Mouse (Mus musculus) heart, embryonic 16.5 days (tissue): ENCODE results near the gene Slc1a7. TPM values are rescaled to one million over a fixed set of nuclear protein-coding genes. Genes with fewer than 3 reads are reported as not detected.

Source experiments
- ATAC-seq: fragments of 200-750 bp; cut with Nextera tagmentation; replicated peaks from 2 replicates; pipeline ENCODE4 v1.8.0; 2017; ENCODE audit warnings: moderate number of reproducible peaks; ENCODE audit not compliant: insufficient read depth, low FRiP score; ENCODE audit errors: extremely low read depth
- H3K27ac ChIP-seq: fragments of 300-500 bp; sonication (generic); 2 replicates; pipeline ENCODE4 v1.5.1; 2014; ENCODE audit warnings: mild to moderate bottlenecking, low read length, control low read depth, moderate library complexity
- H3K27me3 ChIP-seq: fragments of 300-500 bp; sonication (generic); 2 replicates; pipeline ENCODE4 v1.6.1; 2014; ENCODE audit warnings: low read length, mixed read lengths; ENCODE audit not compliant: control insufficient read depth, insufficient read depth
- H3K36me3 ChIP-seq: fragments of 300-500 bp; sonication (generic); 2 replicates; pipeline ENCODE4 v1.6.1; 2014; ENCODE audit not compliant: control insufficient read depth, insufficient read depth
- H3K4me1 ChIP-seq: fragments of 300-500 bp; sonication (generic); 2 replicates; pipeline ENCODE4 v1.6.1; 2014; ENCODE audit warnings: low read length, mixed read lengths; ENCODE audit not compliant: control insufficient read depth, insufficient read depth
- H3K4me2 ChIP-seq: fragments of 300-500 bp; sonication (generic); 2 replicates; pipeline ENCODE4 v1.6.1; 2014; ENCODE audit warnings: low read depth, mild to moderate bottlenecking, control low read depth, low read length
- H3K4me3 ChIP-seq: fragments of 300-500 bp; sonication (generic); 2 replicates; pipeline ENCODE4 v1.5.1; 2014; ENCODE audit warnings: mild to moderate bottlenecking, control low read depth, low read length
- H3K9ac ChIP-seq: fragments of 300-500 bp; sonication (generic); 2 replicates; pipeline ENCODE4 v1.6.1; 2014; ENCODE audit warnings: low read length, control low read depth
- H3K9me3 ChIP-seq: fragments of 300-500 bp; sonication (generic); replicated peaks from 2 replicates; pipeline ENCODE4 v1.6.1; 2016; ENCODE audit warnings: low read length; ENCODE audit not compliant: control insufficient read depth
- WGBS: fragments of 180-500 bp; shearing (Covaris S2); extraction: QIAGEN DNeasy Blood & Tissue Kit; methylation state at CpG from one replicate; pipeline ENCODE4 v1.1.7; 2014; 5-methylcytosine and 5-hydroxymethylcytosine counted together
- polyA plus RNA-seq: library from polyadenylated mRNA; unstranded; fragments of >200 nt; fragmentation: Nextera tagmentation; extraction: Ambion mirVana; gene quantifications from 2 replicates; pipeline ENCODE4 v1.2.1, GENCODE M21; 2015

Gene Slc1a7
- polyA plus RNA-seq, 1 experiment from 2014 or later, result not detected

- H3K27ac ChIP-seq, result no peak overlapping the region
- H3K36me3 ChIP-seq, result no peaks in the 10 kb centered on the region
- ATAC-seq, result 0 out of 2 replicates have a peak, but pooled peaks have one; percentile 12
- H3K4me1 ChIP-seq, result peaks cover 8% of the 10 kb centered on the region
- no peak overlapping the region for H3K4me3 ChIP-seq
- H3K27me3 ChIP-seq, result no peaks in the 10 kb centered on the region
- WGBS, result 76% methylated on average over 6 of the region's 6 CpGs
- H3K4me2 ChIP-seq, result no peak overlapping the region
- no peaks in the 10 kb centered on the region for H3K9me3 ChIP-seq
- no peak overlapping the region for H3K9ac ChIP-seq
Measured at GRCm38 (mm10) chr4:107995727-107996126, 27.6 kb downstream of the Slc1a7 start.

- Histone ChIP-seq H3K36me3 (no peaks in the 10 kb centered on the region), H3K4me2 (no peak overlapping the region), H3K4me1 (peaks cover 8% of the 10 kb centered on the region), H3K9me3 (no peaks in the 10 kb centered on the region), H3K27ac (no peak overlapping the region), H3K9ac (no peak overlapping the region), H3K27me3 (no peaks in the 10 kb centered on the region), H3K4me3 (no peak overlapping the region)
- 0 out of 2 replicates have a peak, but pooled peaks have one; percentile 1 for ATAC-seq
- 87% methylated on average over 9 of the region's 9 CpGs for WGBS
Measured at GRCm38 (mm10) chr4:107996418-107996986, 28.4 kb downstream of the Slc1a7 start.

- ATAC-seq, result 0 out of 2 replicates have a peak, but pooled peaks have one; percentile 37
- H3K27ac ChIP-seq, result no peak overlapping the region
Measured at GRCm38 (mm10) chr4:107998641-107999332, 30.7 kb downstream of the Slc1a7 start.

GRCm38 (mm10) chr4:107999380-107999779 is 31.2 kb downstream of the Slc1a7 start:
- H3K4me2 ChIP-seq, result no peak overlapping the region
- 84% methylated on average over 1 of the region's 1 CpGs for WGBS
- ATAC-seq, result no peak
- no peak overlapping the region for H3K9ac ChIP-seq
- no peaks in the 10 kb centered on the region for H3K36me3 ChIP-seq
- H3K27me3 ChIP-seq, result no peaks in the 10 kb centered on the region
- H3K4me1 ChIP-seq, result peaks cover 5% of the 10 kb centered on the region
- no peak overlapping the region for H3K4me3 ChIP-seq
- no peaks in the 10 kb centered on the region for H3K9me3 ChIP-seq
- H3K27ac ChIP-seq, result no peak overlapping the region

More at GRCm38 (mm10) chr4:107998641-107999332, 30.7 kb downstream of the Slc1a7 start:
- WGBS, result 22% methylated on average over 11 of the region's 11 CpGs
- Histone ChIP-seq H3K27me3 (no peaks in the 10 kb centered on the region), H3K9ac (peak overlapping the region; percentile 10), H3K4me2 (peak overlapping the region; percentile 16; the same call in 1 of the 2 replicates), H3K4me3 (no peak overlapping the region), H3K9me3 (no peaks in the 10 kb centered on the region), H3K4me1 (peaks cover 5% of the 10 kb centered on the region), H3K36me3 (no peaks in the 10 kb centered on the region)

- Histone ChIP-seq H3K9ac (no peak overlapping the region), H3K27ac (0 out of 2 replicates have a peak overlapping the region, but pooled peaks have one; percentile 23)
Measured at GRCm38 (mm10) chr4:108005328-108005727, 37.2 kb downstream of the Slc1a7 start.

GRCm38 (mm10) chr4:108007532-108008103 is 39.5 kb downstream of the Slc1a7 start:
- H3K4me1 ChIP-seq, result peaks cover 8% of the 10 kb centered on the region
- WGBS, result 73% methylated on average over 7 of the region's 7 CpGs
- no peak overlapping the region for H3K4me2 ChIP-seq
- ATAC-seq, result no peak
- H3K9ac ChIP-seq, result no peak overlapping the region
- no peak overlapping the region for H3K4me3 ChIP-seq
- H3K27me3 ChIP-seq, result no peaks in the 10 kb centered on the region
- H3K36me3 ChIP-seq, result no peaks in the 10 kb centered on the region
- H3K9me3 ChIP-seq, result no peaks in the 10 kb centered on the region
- H3K27ac ChIP-seq, result no peak overlapping the region

More at GRCm38 (mm10) chr4:108005328-108005727, 37.2 kb downstream of the Slc1a7 start:
- H3K27me3 ChIP-seq, result no peaks in the 10 kb centered on the region
- WGBS, result 40% methylated on average over 7 of the region's 7 CpGs
- ATAC-seq, result peak; percentile 63; the same call in 1 of the 2 replicates
- peaks cover 8% of the 10 kb centered on the region for H3K4me1 ChIP-seq
- no peaks in the 10 kb centered on the region for H3K36me3 ChIP-seq
- no peak overlapping the region for H3K4me3 ChIP-seq
- no peaks in the 10 kb centered on the region for H3K9me3 ChIP-seq
- H3K4me2 ChIP-seq, result no peak overlapping the region

- Histone ChIP-seq H3K27me3 (no peaks in the 10 kb centered on the region), H3K4me1 (peaks cover 8% of the 10 kb centered on the region), H3K4me2 (no peak overlapping the region), H3K36me3 (no peaks in the 10 kb centered on the region), H3K9me3 (no peaks in the 10 kb centered on the region), H3K27ac (no peak overlapping the region), H3K9ac (no peak overlapping the region), H3K4me3 (no peak overlapping the region)
- 48% methylated on average over 8 of the region's 8 CpGs for WGBS
- ATAC-seq, result no peak
Measured at GRCm38 (mm10) chr4:108008541-108008940, 40.4 kb downstream of the Slc1a7 start.

GRCm38 (mm10) chr4:108014466-108014865 is 46.3 kb downstream of the Slc1a7 start:
- Histone ChIP-seq H3K9ac (no peak overlapping the region), H3K27ac (no peak overlapping the region), H3K36me3 (no peaks in the 10 kb centered on the region), H3K9me3 (no peaks in the 10 kb centered on the region), H3K4me1 (peaks cover 10% of the 10 kb centered on the region; the same call in 1 of the 2 replicates), H3K27me3 (no peaks in the 10 kb centered on the region), H3K4me2 (no peak overlapping the region), H3K4me3 (no peak overlapping the region)
- WGBS, result 72% methylated on average over 2 of the region's 2 CpGs
- ATAC-seq, result no peak
